Mouse (Mus musculus): ENCODE measurements around the gene Perp.

GRCm38 (mm10) chr10:18825143-18825542, 19.7 kb upstream of the Perp start:
- no peak for TF ChIP-seq CTCF (IDR thresholded peaks at IDR 0.05; ENCODE audit: low read depth)
- TF ChIP-seq EP300 (IDR thresholded peaks at IDR 0.05; ENCODE audit: low read depth): no peak
